Mouse (Mus musculus) cerebellum, postnatal 36 days (tissue): ENCODE results near the gene Trpv5.

Source experiments
- DNase-seq, 2 experiments: peaks; one replicate each; pipeline ENCODE4 v3.0.0; 2021 to 2022; ENCODE audit warnings: mixed read lengths in 2 of 2

The Trpv5 gene

DNA sequence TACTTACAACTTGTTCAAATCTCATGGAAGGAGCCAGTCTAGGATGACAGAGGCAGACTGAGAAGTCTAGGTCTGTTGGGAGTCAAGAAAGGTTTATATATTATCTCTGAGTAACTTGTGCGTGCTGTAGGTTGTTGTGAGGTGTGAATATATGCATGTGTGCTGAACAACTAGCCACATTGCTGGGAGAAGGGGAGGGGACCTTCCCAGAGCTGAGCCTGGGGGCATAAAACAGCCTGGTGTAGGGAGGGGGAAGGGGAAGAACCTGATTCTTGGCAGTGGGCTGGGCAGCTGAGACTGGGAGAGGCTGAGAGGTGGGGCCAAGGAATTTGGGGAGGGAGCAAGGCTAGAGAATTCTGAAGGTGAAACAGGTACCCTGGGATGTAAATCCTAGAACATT is at the start of gene Trpv5:
Trpv5 (minus strand) TSS at position 101 of the 400 bp plus-strand sequence.
- DNase-seq = no peak

DNA sequence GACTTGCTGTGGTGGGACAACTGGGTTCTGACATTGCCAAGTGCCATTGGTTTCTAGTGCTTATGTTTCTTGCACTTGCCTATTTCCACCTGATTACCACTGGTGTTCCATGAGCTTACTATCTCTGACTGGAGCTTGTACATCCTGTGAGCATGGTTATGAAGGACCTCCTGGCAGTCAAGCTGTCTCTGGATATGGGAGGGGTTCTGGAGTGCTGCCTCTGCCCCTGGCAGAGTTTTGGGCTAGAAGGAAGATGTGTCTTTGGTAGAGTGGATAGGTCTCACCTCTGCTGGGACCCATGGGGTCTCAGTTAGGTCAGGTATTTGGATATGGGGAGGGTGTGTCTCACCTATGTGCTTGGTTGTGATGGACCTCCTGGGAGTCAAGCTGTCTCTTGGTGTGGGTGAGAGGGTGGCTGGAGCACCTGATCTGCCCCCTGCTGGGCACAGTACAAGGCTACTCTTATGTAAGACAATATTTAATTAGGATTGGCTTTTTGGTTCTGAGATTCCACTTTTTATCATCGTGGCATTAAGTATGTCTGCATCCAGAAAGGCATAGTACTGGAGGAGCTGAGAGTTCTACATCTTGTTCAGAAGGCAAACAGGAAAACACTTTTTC is 47.5 kb upstream of the Trpv5 start:
- DNase-seq = no peak

DNA sequence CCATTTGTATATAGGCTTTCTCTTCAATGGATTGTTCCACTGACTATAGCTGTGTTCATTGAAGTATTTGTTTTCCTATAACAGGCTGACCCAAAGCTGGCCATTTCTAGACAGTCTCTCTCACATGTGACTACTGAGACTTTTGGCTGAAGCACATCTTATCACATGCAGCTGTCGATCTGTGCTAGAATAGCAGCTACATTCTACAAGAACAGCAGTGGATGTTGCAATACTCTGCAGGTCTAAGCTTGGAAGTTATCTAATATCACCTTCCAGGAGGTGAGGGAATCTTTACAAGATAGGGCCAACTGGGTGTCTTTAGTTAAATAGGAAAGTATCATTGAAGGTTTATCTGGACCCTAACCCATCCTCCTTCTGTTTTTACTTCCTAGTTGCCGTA is 40.9 kb upstream of the Trpv5 start:
- DNase-seq = no peak

DNA sequence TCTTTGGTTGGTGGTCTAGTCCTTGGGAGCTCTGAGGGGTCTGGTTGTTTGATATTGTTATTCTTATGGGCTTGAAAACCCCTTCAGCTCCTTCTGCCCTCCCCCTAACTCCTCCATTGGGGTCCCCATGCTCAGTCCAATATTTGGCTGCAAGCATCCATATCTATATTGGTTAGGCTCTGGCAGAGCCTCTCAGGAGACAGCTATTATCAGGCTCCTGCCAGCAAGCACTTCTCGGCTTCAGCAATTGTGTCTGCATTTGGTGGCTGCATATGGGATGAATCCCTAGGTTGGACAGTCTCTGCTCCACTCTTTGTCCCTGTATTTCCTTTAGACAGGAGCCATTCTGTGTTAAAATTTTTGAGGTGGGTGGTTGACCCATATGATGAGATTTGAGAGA is 29.7 kb upstream of the Trpv5 start:
- no peak for DNase-seq

DNA sequence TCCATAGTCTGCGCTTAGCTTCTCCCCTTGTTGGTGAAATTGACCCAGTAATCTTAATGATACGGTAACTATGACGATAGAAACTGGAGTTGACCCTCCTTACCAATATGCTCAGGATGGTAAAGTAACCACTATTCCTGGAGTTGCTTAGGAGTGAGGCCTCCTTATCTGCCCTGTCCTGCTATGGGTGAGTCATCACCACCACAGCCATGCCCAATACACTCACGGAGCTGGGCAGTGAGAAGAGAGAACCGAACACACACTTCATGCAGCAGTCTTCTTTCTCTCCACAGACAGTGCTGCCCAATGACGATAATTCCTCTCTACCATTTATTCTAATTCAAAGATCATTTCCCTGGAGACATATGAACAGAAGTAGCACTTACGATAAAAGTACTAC is 25.7 kb upstream of the Trpv5 start:
- DNase-seq = no peak

DNA sequence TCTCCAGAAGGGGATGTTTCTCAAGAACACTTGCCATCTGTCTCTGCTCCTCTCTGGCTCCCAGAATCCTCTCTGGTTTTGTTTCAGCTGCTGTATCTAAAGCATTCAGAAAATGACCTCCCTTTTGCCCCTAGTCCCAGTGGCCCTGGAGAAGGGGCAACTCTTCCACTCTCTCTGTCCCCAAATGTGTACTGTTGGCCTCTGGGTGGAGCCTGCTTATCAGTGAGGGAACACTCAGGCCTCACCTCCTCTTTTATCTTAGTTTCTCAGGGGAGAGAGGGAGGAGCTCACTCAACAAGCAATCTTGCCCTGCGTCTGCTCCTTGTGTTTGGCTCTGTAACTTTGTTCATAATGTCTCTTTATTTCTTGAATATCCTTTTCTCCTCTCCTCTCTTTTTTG is 23.6 kb upstream of the Trpv5 start, which contains the start of gene Kel:
Kel (minus strand) TSS at position 217 of the 400 bp plus-strand sequence.
- DNase-seq = no peak

DNA sequence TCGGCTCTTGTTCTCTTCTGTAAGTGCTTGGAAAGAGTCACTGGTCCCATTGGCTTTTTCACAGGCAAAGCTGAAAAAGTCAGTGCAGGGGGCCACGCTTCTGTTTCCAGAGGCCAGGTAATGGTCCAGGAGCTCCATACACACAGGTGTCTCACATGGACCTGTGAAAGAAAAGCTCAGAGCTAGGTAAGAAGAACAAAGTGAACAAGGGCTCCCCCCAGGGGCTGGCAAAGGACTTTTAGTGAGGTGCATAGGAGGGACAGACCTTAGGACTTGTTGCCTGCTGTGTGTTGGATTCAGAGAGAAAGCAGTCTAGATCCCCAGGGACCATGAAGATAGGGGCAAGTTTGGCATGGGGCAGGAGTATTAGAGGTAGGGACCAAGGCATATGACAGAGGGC is 22.4 kb upstream of the Trpv5 start:
- no peak for DNase-seq

DNA sequence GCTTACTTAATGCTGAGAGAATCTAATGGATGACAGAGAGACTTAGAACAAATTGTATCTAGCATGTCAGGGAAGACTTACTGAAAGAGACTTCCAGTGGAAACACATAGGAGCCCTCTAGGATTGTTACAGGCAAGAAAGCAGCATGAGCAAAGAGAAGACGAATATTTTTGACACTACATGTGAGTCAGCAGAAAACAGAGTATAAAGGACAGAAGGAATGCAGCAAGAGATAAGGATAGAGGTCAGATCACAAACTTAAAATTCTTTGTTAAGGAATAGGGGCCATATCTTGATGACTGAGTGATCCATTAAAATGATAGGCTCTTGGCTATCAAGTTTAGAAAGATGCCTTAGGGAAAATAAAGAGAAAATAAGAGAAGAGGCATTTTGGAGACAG is 20.7 kb upstream of the Trpv5 start:
- DNase-seq = no peak

DNA sequence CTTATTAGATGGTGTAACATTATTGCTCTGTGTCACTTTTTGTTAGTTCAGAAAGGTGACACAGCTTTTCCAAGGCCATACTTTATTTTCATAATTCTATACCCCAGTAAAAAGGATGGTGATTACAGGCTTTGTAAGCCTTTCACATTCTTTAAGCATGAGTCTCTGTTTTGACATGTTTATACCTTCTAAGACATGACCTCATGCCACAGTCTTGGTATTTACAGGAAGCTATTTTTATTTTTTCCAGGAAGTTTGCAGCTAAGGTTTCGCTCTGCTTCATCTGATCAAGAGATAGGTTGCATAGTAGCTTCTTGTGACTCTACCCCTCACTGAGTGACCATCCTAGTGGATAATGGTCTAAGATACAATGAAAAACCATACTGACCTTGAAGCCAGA is 13.8 kb upstream of the Trpv5 start:
- DNase-seq = no peak

DNA sequence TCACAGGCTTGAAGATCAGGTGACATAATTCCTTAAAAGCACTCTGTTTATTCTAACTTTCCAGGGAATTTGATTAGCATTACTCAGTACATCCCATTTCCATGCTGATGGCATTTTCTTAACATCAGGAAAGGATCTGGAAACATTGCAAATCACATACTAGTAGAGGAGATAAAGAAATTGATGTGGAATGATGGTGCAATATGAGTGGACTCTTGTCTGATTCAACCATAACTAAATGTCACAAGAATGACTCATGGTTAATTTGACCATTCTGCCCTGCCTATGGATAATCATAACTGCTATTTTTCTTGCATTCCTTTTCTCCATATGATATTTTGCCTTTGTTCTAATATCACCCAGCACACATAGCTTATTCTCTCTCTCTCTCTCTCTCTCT is 11.6 kb upstream of the Trpv5 start:
- DNase-seq = no peak

DNA sequence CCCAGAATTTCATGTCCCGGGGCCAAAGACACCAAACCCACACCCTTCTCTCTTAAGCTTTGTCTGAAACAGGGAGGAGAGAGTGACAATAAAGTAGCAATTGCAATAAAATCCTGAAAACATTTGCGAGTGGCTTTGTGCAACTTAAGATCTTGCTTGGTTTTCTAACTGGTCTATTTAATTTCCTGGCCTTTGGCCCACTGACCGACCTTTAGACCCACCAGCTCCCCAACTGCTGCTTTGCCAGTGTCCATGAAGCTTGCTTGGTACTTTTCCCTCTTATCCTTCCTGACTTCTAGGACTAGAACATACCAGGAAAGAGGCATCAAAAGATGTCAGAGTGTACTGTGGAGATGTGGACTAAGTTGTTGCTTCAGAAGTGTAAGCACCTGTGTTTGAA is 5.0 kb upstream of the Trpv5 start:
- DNase-seq = no peak

DNA sequence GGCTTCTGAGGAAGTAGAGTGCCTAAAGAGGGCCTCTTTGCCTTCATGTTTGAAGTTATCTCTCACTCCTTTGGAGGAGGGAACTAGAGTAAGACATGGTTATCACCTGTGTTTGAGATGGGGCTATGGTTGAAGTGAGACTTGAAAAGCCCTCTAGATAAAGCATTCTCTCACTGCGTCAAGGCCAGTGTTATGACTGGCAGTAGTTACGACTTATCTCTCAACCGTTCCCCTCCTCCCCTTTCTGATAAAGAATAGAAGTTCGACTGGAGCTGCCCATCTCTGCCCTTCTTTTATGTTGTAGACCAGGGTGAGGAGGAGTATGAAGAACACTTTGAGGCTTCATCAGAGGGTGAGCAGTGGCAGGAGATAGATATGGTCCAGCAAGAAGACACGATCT is 4.3 kb upstream of the Trpv5 start:
- no peak for DNase-seq

DNA sequence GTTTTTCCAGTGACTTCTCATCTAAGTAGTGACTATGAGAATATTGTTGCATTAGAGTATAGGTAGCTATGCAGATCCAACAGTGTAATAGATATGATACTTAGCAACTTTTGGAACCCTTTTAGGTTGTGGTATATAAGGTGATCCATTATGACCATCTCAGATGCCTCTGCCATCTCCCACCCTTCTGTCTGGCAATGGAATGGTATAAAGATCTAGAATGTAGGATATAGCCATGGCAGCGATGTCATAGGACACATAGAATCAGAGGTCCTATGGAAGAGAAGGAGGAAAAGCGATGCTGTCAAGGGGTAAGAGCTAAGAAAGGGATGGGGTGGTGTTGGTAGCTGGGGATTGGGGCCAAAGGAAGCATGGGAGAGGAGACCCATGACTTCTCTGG is 3.6 kb upstream of the Trpv5 start, which contains the start of gene Llcfc1:
Llcfc1 (plus strand) TSS at position 301 of the 400 bp plus-strand sequence.
- DNase-seq = no peak

DNA sequence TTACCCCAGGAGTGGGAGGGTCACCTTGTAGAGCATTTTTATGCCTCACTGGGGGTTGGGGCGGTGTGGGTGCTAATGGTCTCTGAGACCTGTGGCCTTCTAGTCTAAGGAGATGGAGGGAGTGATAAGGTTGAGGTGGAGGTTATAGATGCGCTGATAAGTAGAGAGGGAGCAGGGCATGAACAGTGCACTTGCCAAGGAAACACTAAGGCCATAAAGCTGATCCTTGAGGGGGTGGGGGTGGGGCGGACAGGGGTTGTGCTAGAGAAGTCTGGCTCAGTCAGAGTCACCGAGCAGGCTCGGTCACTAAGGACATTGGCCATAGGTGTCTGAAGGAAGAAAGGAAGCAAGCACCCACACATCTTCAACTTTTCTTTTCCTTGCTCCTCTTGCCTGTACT is 1.1 kb upstream of the Trpv5 start:
- DNase-seq = no peak

DNA sequence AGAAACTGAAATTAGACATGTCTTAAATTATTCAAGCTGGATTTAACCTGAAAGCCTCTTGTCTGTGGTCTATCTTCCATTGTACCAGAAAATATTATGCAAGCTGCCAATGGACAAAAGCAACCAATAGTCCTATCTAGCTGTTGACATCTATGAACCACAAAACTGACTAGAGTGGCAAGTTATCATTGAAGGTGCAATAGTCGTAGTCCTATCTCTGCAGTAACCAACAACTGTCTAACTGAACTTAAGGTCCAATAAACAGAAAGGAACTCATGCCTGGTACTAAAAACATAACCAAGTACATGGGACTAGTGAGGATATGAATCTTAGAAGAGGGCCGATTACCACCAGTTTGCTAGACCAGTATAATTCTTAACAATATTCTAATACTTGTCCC is 4.0 kb downstream of the Trpv5 start:
- no peak for DNase-seq

DNA sequence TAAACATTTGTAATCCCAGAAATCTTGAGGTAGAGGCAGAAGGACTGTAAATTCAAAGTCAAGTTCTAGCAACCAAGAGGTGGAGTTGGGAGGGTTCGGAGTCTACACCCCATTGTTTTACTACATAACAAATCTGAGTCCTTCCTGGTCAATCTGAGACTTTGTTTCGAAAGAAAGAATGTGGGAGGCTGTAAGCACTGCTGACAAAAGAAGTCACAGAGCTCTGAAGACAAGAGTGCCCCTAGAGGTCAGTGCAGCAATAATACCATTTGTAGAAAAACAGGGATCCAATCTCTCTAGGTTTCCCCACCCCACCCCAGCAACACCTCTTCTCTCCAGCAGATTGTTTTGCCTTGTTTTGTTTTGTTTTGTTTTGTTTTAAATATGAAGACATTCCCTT is 18.2 kb downstream of the Trpv5 start:
- DNase-seq = no peak

DNA sequence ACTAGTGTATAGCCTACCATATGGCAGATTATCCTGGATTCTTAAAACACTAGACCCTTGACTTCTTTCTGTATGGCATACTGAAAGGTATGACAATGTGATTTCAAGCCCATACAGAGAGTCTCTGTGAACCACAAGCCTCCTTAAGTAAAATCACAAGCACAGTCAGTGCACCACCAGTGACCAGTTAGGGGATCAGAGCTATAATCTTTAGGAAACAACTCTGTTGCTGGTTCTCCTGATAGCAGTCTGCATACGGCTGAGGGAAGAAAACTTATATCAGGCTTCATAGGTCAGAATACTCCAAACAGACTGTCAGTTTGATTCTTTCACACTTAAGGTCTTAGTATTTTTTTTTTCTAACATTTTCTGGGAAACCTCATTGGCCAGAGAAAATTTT is 22.1 kb downstream of the Trpv5 start:
- DNase-seq = no peak

DNA sequence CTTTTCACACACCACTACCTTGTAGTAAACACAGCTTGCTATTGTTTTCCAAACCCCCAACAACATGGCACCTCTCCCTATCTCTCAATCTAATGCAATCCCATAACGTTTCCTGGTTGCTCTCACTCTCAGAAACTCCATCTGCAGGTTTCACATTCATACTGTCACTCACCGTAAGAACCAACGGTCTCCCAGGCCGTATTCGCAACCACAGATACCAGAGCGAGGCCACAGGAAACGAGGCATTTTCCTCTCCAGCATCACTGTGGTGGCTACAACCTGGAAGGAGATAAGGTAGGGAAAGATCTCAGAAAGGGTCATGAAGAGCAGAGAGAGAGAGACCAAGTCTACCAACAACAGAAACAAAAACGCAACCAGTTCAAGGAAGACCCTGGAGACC is 25.9 kb downstream of the Trpv5 start:
- no peak for DNase-seq

DNA sequence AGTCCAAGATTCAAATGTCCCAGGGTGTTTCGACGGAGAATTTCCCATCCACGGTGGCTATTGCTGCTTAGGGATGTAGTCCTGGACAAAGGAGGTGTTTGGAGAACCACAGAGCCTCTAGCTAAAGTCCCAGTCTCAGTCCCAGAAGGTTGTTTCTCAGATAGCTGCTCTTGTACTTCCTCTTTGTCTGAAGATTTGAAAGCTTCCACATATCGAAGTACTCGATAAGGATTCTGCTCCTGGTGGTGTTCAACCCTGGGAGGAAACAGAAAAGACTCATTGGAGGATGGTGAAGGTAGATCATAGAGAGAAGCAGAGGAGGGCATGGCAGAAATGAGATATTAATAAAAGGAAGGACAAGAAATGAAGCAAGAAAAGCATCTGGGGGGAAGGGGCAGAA is 27.4 kb downstream of the Trpv5 start:
- no peak for DNase-seq

DNA sequence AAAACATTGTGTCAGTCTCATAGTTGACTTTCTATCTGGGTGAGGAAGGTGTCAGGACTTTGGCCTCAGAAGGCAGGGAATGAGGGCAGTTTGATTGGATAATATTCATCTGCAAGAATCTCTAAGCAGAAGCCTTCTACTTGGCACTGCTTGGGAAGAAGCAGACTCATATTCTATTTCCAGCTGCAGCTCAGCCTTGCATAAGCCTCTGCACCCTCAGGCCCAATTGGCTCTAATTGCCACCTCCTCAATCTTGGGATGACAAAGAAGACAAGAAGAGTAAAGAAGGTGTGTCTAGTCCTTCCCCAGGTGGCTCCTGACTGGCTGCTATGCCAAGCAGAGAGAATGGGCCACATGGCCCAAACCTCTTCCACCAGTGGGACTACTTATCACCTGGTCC is 33.9 kb downstream of the Trpv5 start:
- DNase-seq = no peak

DNA sequence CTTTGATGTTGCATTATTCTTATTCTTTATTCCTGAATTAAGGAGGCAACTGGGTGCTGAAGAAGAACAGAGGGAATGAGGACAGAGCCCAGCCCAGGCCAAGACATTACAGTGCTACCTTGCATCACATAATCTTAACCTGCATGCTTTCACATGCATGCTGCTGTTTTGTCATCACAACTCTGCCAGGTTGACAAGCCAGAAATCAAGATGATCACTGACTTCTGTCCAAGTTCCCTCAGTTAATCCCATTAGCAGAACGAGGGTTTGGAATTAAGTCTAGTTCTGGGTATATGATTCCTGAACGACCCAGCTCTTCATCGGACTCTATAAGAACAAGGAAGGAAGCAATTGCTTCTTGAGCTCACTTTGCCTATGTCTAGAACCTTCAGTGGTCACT is 34.3 kb downstream of the Trpv5 start:
- DNase-seq = no peak

DNA sequence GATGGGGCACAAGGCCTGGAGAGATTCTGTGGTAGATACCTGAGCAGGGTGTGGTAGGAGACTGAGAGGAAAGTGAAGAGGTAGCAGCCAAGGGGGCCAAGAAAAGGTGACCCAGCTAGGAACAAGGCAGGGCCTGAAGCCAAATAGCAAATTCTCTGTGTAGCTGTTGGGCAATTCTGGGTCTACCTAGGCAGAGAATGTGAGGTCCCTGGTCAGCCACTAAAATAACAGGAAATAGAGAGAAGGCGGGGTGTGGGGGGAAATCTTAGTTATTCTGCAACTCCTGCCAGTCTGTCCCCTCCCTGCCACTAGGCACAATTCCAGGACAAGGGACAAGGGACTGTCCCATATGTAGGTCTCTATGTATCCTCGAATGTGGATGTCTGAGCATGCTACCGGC is 37.3 kb downstream of the Trpv5 start:
- DNase-seq = no peak

DNA sequence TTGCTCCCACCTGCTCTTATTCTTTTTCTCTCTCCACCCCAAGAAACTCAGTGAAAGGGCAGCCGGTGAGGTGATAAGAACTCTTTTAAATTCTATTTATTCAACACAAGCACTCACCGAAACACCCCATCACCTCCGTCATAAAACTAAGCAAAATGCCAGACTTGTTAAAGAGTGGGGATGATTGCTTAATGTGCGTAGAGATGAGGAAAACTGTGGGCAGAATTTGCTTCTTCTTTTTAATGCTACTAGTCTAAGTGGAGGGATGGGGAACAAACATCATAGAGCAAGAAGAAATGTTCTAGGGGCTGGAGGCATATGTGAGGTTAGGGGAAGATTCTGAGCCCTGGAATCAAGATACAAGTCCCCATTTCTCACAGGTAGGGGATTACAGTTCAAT is 37.8 kb downstream of the Trpv5 start:
- DNase-seq = no peak

DNA sequence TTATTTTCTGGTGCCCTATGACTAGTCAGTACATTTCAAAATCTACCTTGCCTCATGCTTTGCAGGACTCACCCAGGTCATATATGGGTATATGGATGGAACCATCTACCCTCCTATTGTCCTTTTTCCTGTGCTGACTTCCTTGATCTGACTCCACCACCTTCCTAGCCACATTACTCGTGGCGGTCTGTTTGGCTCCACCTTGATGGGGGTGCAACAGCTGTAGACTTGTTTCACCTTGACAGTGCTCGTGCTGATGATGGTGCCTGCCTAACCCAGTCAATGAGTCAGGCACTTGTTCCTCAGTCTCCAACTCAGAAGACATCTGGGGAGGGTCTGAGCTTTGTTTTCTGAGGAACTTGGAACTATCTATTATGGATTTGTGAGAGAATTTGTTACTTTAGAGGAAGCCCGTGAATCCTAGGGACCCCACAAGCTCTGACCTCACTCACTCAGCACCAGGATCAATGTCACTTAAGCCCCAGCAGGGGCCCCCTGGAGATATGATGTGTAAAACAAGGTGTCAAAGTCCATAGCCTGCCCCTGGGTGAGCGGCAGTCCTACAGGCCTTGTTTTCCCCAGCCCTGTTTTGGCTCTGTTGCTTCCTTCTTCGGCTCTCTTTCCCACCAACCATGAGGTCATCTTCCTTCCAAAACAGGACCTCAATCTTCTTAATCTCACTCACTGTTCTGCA is 39.2 kb downstream of the Trpv5 start:
- DNase-seq = no peak

DNA sequence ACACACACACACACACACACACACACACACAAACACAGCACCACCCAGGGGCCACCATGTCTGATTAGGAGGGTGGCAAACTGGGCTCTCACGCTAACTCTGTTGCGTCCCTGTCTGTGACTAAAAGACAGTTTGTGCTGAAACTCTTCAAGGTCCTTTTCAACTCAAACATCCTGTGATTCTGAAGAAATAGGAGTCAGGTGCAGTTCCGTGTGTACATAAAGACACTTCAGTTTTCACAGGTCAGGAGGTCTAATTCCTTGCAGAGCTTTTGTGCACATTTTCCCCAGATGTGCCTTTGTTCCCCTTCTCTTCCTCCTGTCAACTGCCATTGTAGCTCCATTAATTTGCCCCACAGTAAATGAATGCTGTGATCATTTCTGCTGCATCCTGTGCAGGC is 40.1 kb downstream of the Trpv5 start:
- no peak for DNase-seq
